Mouse (Mus musculus) bone marrow macrophage, adult 2 months (primary cell): ENCODE results near the gene Xiap.

Experiments
- CTCF ChIP-seq: IDR thresholded peaks from 2 replicates; pipeline ENCODE4 v1.5.1; 2012; ENCODE audit warnings: low read depth, mild to moderate bottlenecking, low read length, moderate library complexity
- POLR2A ChIP-seq: IDR thresholded peaks from 2 replicates; pipeline ENCODE4 v1.6.1; 2012; ENCODE audit warnings: mild to moderate bottlenecking, low read depth, low read length, borderline replicate concordance

DNA sequence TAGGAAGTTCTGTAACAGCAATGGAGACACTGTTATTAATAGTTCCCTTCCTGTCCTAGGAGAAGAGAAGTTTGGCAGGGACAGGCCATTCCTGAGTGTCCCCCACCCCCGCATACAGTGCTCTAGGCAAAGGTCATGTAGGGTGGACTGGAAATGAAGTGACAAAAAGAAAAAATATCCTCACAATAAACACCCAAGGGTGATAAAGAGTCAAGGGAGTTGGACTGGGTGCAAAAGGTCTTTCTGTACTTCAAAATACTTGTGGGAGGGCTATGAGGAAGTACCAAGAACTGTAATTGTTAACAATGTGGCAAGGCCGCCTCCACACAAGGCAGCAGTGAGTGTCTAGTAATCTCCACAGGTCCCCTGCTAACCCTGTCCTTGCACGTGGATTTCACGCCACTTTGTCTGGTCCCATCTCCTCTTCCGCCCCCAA is 88.6 kb downstream of the Xiap start:
- TF ChIP-seq CTCF (no peak), POLR2A (no peak)
